Mouse (Mus musculus): Measurements from ENCODE around the gene Stim1.
"Not testable (repeated sequence)": the region's sequence is repeated elsewhere in the genome, so short reads cannot be mapped to it uniquely, and the experiment has no call there.

Stim1 gene

DNA sequence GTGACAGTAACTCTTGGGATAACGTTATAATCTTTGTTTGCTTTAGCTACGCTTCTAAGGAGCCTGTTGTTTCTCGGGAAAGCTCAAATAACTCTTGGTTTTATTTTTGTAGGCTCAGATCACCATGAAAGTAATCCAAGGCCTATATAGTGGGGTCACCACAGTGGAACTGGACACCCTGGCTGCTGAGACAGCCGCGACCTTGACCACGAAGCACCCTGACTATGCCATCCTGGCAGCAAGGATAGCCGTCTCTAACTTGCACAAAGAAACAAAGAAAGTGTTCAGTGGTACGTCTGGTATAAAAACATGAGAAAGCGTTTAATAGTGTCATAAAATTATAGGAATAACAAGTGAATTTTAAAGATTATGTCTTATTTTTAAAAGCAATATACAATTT lies 178.8 kb downstream of the Stim1 start:
- no peak for DNase-seq (ENCODE audit: low read depth)

DNA sequence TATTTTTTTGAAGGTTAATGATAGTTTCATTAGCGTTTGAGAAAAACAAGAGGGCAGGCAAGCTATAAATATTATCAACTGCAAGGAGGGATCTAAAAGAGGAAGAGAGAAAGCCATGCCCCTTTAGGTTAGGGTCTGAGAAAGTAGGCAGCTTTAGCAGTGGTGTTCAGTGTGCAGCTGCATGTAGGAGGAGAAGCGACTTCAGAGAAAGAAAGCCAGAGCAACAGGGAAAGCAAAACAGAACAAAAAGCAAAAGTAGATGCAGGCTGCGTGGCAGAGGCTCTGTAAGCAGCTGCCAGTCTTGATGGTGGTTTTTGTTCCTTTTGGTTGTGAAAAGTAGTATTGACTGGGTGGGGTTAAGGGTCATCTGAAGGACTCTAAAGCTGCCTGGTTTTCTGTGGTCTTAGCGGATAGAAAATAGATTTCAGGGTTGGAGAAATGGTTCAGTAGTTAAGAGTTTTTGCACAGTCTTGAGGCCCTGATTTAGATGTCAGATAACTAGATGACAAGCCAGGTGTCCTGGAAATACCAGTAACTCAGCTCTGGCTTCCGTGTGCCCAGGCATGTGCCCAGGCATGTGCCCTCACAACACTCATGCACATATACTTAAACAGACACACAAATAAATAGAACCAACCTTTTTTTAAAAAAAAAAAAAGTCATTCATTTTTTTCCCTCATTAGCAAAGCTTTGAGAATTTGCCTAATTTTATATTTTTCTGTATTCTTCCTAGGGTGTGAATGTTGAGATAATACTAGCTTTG lies 191.2 kb downstream of the Stim1 start:
- DNase-seq (ENCODE audit: low read depth) = no peak

DNA sequence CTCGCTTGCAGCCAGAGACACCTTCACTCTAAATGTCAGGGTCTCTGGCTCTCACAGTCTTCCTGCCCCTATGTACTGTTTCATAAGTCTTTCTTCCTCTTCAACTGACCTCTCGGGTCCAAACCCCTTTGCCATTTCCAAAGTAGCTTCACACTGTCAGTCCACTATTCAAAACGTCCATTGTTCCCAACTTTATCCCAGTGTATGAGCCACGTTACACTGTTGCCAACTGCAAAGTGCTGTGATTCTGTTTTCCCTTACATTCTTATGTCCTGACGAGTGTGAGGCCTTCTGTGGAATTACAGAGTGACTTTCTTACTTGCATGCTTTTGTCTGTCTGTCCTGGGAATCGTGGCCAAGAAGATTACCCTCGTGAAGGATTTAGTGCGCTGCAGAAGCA lies 200.0 kb downstream of the Stim1 start:
- DNase-seq (ENCODE audit: low read depth) = no peak

GRCm38 (mm10) chr7:102472675-102473074 lies 205.1 kb downstream of the Stim1 start:
- DNase-seq (ENCODE audit: low read depth) = no peak

DNA sequence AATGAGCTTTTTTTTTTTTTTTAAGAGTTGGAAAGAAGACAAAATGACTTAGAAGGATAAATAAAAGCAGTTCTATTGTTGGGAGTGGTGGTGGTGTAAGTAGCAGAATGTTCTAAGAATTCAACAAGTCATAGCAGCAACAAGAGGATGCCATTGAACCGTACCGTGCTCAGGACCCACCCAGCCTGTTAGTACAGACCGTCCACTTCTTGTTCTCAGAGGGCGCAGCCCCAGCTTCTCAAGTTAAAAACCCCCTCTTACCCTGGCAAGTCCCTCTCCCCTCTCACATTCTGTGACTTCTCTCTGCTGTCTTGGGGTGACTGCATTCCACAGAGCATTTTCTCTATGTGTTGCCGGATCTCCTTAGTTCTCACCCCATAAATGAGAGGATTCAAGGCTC lies 209.0 kb downstream of the Stim1 start:
- no peak for DNase-seq (ENCODE audit: low read depth)

DNA sequence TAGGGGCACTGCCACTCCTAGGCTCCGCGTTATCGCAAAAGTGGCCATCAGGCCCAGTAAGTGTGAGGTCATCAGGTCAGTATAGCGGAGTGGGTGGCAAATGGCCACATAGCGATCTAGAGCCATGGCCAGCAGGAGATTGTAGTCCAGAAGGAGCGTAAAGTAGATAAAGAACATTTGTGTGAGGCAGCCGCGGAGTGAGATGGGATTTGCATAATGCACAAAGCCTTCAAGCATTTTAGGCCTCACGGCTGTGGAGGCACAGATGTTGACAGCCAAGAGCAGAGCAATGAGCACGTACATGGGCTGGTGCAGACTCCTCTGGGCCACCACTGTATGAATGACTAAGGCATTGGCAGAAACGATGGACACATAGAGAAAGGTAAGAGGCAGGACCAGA lies 209.8 kb downstream of the Stim1 start:
- DNase-seq (ENCODE audit: low read depth) = no peak

DNA sequence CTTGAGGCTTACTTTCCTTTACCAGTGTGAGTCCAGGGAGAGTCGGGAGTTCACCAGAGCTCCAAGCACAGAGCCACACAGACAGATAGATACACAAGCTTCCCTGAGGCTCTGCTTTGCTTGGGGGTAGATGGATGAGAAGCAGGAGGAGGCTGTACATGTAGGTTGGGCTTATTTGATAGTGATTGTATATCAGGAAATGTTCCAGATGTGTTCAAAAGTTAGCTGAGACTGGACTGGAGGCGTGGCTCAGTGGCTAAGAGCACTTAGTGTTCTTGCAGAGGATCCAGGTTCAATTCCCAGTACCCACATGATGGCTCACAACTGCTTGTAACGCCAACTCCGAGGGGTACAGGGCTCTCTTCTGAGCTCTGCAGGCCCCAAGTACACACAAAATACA lies 210.8 kb downstream of the Stim1 start:
- no peak for DNase-seq (ENCODE audit: low read depth)

DNA sequence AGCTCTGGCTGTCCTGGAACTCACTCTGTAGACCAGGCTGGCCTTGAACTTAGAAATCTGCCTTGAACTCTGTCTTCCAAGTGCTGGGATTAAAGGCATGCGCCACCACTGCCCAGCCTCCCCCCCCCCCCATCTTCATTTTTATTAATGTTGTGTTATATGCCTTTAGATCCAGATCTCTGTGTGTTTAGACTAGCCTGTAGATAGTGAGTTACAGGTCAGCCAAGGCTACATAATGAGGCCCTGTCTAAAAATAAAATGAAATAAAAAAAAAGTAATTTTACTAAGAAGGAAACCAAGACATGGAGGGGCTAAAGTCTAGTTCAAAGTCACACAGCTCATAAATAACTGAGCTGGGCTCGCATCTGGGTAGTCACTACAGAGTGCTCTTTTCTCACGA lies 211.3 kb downstream of the Stim1 start:
- no peak for DNase-seq (ENCODE audit: low read depth)

- no peak for DNase-seq (ENCODE audit: low read depth)
Measured at GRCm38 (mm10) chr7:102479368-102480078, 211.9 kb downstream of the Stim1 start.

DNA sequence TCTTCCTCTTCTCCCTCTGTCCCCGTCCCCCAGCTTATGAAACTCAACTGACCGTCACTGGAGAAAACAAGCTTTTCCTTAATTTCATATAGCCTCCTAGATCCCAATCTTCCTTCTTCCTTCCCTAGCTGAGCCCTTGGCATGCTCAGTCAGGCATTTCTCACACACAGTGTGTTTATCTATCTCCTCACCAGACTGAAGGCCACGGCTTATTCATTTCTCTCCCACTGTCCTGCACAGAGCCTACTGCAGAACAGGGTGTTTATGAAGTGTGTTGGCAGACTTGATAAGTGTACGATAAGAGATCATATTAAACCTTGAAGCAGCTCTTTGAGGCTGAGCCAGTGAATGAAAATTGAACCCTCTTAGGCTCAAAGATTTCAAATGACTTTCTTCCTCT lies 213.2 kb downstream of the Stim1 start:
- DNase-seq (ENCODE audit: low read depth) = no peak

DNA sequence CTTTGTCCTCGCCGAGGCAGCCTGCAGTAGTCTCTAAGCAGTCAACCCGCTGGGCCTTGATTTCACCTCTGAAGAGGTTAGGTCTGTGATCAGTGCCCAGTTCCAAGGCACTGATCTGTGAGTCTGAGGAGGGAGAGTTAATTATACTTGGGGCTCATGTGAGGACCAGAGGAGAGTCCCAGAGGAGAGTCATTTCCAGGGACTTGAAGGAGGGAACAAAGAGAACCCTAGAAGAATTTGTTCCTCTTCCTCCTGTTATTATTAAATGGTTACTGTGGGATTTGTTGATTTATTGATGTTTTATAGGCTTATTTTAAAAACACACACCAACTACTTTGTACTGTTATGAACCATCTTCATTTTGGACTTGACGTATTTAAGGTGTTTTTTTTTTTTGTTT lies 214.0 kb downstream of the Stim1 start, which contains the start of gene Olfr543:
Gene Olfr543, minus strand, starts transcription at position 101 of the 400 bp plus-strand sequence.
- DNase-seq (ENCODE audit: low read depth) = no peak

- DNase-seq (ENCODE audit: low read depth) = no peak
Measured at GRCm38 (mm10) chr7:102483665-102484064, 216.1 kb downstream of the Stim1 start.

GRCm38 (mm10) chr7:102484766-102485165 lies 217.2 kb downstream of the Stim1 start:
- not testable (repeated sequence) for DNase-seq (ENCODE audit: low read depth)

DNA sequence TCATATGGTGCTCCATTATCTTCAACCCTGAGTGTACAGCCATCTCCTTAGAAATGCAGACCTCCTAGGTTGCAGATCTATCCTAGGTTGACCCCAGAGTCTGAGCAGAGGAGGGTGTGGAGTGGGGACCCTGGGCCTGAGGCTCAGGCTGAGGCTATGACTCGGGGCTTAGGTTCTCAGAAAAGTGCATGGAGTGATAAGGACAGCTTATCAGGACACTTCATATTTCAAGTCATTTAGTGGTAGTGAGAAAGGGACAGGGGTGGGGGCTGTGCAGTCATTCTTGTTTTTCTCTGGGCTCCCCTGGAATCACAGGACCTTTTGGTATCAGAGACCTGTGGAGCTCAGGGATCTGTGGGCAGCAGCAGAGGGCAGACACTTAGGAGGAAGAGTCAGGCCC lies 218.5 kb downstream of the Stim1 start:
- DNase-seq (ENCODE audit: low read depth) = no peak

Data from induced T-regulatory cell, adult 2 months (primary cell).